Mouse (Mus musculus) splenic B cell, adult 2 months (primary cell): ENCODE measurements at regions not wholly inside any gene's neighbourhood (a gene's known extent, or its start where the extent isn't known, plus 50 kb on each side); places are given as distances from the start of the nearest gene placed in this dataset.

ENCODE experiments used
- DNase-seq: peaks from one replicate; pipeline ENCODE4 v3.0.0-alpha.2; 2011; ENCODE audit warnings: low read depth, low spot score
- H3K27me3 ChIP-seq: 2 replicates; pipeline ENCODE4 v1.6.1; 2012; ENCODE audit warnings: mild to moderate bottlenecking, low read length, moderate library complexity, mixed read lengths; ENCODE audit not compliant: control insufficient read depth, poor library complexity, insufficient read depth, severe bottlenecking
- H3K36me3 ChIP-seq: 2 replicates; pipeline ENCODE4 v1.6.1; 2012; ENCODE audit warnings: mild to moderate bottlenecking, low read length, moderate library complexity, mixed read lengths; ENCODE audit not compliant: control insufficient read depth, poor library complexity, insufficient read depth, severe bottlenecking

- no peaks in the 10 kb centered on the region for H3K27me3 ChIP-seq
- no peaks in the 10 kb centered on the region for H3K36me3 ChIP-seq
- peak; percentile 44 for DNase-seq
Measured at GRCm38 (mm10) chr9:50437830-50438722, 56.2 kb upstream of the Plet1 start.

DNA sequence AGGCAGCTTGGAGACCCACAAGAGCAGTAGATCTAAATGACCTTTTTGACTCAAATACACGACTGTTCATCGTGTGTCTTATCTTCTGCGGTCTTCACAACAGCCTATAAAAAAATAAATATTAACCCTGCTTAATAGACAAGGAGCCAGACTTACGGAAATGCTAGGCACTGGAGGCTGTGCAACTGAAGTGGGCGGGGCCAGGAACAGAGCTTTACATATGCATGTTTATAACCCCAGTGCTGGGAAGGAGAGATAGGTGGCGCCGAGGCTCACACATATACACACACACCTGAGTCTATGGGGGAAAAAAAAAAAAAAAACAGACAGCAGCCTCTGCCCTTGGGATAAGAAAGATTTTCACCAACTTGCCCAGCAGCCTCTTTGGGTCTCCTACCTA, 55.6 kb upstream of the Plet1 start:
- Histone ChIP-seq H3K27me3 (no peaks in the 10 kb centered on the region), H3K36me3 (no peaks in the 10 kb centered on the region)
- DNase-seq, result no peak

- H3K27me3 ChIP-seq, result no peaks in the 10 kb centered on the region
- no peak for DNase-seq
- H3K36me3 ChIP-seq, result no peaks in the 10 kb centered on the region
Measured at GRCm38 (mm10) chr9:50440222-50440621, 54.1 kb upstream of the Plet1 start.

DNA sequence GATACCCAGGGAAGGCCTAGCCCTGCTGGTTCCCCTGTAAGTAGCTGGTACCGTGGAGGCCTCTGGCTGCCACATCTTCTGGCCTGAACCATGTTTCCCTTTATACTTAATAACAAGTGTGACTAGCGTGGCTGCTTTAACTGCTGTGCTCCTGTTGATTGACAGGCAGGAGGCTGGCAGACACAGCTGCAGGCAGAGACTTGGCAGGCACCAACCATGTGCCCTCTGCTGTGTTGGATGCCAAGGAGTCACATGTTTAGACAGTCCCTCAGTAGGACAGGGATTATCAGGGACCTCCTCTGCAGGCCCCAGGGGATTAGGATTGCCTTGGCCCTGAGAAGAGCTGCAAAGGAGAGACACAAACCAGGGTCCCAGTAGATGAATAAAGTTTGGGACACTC, 53.6 kb upstream of the Plet1 start:
- DNase-seq, result no peak

DNA sequence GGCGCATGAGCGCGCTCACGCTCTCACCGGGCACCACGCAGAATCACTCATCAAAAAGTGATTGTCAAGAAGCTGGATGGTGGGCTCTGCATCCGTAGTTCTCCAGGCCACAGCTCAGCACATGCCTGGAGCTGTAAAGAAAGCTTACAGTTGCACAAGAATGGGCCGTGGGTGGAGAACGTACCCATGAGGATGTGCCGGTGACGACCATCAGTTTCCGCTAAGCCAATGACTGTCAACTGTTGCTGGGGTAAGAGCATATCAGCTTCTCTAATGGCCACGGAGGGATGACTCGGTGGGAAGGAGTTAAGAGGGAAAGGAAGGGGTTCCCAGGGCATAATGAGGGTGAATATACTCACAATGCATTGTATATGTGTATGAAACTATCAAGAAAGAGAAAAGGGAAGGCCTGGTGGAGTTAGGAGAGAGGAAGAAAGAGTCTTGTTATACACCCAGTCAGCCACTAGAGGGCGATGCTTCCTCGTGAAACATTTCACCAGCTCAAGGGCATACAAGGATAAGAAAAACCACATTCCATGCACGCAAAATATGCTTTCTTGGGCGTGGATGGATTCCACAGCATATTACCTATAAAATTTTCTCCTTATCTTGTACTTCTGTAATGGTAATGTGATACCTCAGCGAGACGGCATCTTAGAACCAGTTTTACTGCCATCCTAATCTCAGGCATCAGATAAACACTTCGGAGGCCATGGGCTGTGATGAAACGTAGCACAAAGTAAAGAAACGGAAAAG, 50.4 kb upstream of the Plet1 start:
- H3K36me3 ChIP-seq, result no peaks in the 10 kb centered on the region
- H3K27me3 ChIP-seq, result no peaks in the 10 kb centered on the region
- DNase-seq, result peak; percentile 71

More for the DNA sequence above, 53.6 kb upstream of the Plet1 start:
- Histone ChIP-seq H3K36me3 (no peaks in the 10 kb centered on the region), H3K27me3 (no peaks in the 10 kb centered on the region)
